18 mouse cellular contexts compared by ENCODE assay signal in genomic region chr5:27714356-27714755, GRCm38 (mm10).
DNase-seq lines count a peak whose midpoint lies in the region; ATAC-seq lines count a peak whose summit lies in the region.
"Had no signal": no experiment of that assay in that cellular context is flagged by ENCODE, and none has a peak within 500 bp of the region (broad histone marks: within the 10 kb centered on the region; RNA-seq: fewer than 3 reads in every experiment).

No protein-coding gene starts in this region.

- H3K9ac ChIP-seq in hindbrain, embryonic 13.5 days = no peak overlapping the region
- no peak overlapping the region for H3K9ac ChIP-seq in hindbrain, embryonic 16.5 days (ENCODE audit: low read depth, low read length)
- H3K9ac ChIP-seq in limb, embryonic 11.5 days (ENCODE audit: low read length) = no peak overlapping the region
- H3K9ac ChIP-seq: heart, embryonic 12.5 days; liver, embryonic 12.5 days had no signal

- 71% methylated on average over 9 of the region's 9 CpGs for WGBS in hindbrain, embryonic 13.5 days
- WGBS in hindbrain, embryonic 16.5 days = 63% methylated on average over 9 of the region's 9 CpGs
- 53% methylated on average over 9 of the region's 9 CpGs for WGBS in limb, embryonic 11.5 days

- peaks cover 49% of the 10 kb centered on the region for H3K36me3 ChIP-seq in hindbrain, embryonic 13.5 days
- H3K36me3 ChIP-seq in hindbrain, embryonic 16.5 days (ENCODE audit: control insufficient read depth, insufficient read depth, low read length) = peaks cover 11% of the 10 kb centered on the region
- H3K36me3 ChIP-seq in limb, embryonic 11.5 days (ENCODE audit: control insufficient read depth, insufficient read depth, low read length) = no peaks in the 10 kb centered on the region
- H3K36me3 ChIP-seq: forebrain, embryonic 10.5 days; heart, embryonic 12.5 days; liver, embryonic 12.5 days; midbrain, embryonic 10.5 days had no signal

- H3K4me1 ChIP-seq in hindbrain, embryonic 13.5 days (replicated peaks) = peaks cover 12% of the 10 kb centered on the region; the same call in 1 of the 2 replicates
- no peaks in the 10 kb centered on the region for H3K4me1 ChIP-seq in hindbrain, embryonic 16.5 days (ENCODE audit: control insufficient read depth, insufficient read depth, low read depth, low read length)
- H3K4me1 ChIP-seq in limb, embryonic 11.5 days (ENCODE audit: control insufficient read depth, insufficient read depth, low read length) = no peaks in the 10 kb centered on the region

- H3K27me3 ChIP-seq in hindbrain, embryonic 13.5 days = no peaks in the 10 kb centered on the region
- H3K27me3 ChIP-seq in hindbrain, embryonic 16.5 days (replicated peaks; ENCODE audit: control insufficient read depth, insufficient read depth, low read length) = no peaks in the 10 kb centered on the region
- H3K27me3 ChIP-seq in limb, embryonic 11.5 days (ENCODE audit: control insufficient read depth, insufficient read depth, low read length) = no peaks in the 10 kb centered on the region
- H3K27me3 ChIP-seq: heart, embryonic 12.5 days had no signal

- H3K4me3 ChIP-seq in hindbrain, embryonic 13.5 days = no peak overlapping the region
- H3K4me3 ChIP-seq in hindbrain, embryonic 16.5 days (ENCODE audit: low read length) = no peak overlapping the region
- no peak overlapping the region for H3K4me3 ChIP-seq in limb, embryonic 11.5 days (ENCODE audit: low read depth, low read length)
- H3K4me3 ChIP-seq: forebrain, embryonic 10.5 days; heart, embryonic 12.5 days; liver, embryonic 12.5 days; midbrain, embryonic 10.5 days had no signal

- peak; percentile 37 for DNase-seq in retina, embryonic 14.5 days (ENCODE audit: low spot score)
- DNase-seq in retina, postnatal 1 day = no peak
- DNase-seq in limb, embryonic 11.5 days (ENCODE audit: low spot score) = peak; percentile 24
- no peak for DNase-seq in right cerebral cortex, postnatal 14 days
- DNase-seq in urinary bladder, postnatal 14 days (ENCODE audit: low spot score) = no peak
- DNase-seq: adrenal gland, postnatal 36 days; B cell, adult 2 months; cerebellum, adult 8-10 months; heart, postnatal 14 days; kidney, adult 2 months; lung, adult 2 months; thymus, postnatal 36 days had no signal

- H3K9me3 ChIP-seq in hindbrain, embryonic 13.5 days = no peaks in the 10 kb centered on the region
- H3K9me3 ChIP-seq in hindbrain, embryonic 16.5 days (ENCODE audit: control insufficient read depth, low read length) = no peaks in the 10 kb centered on the region
- H3K9me3 ChIP-seq in limb, embryonic 11.5 days (ENCODE audit: control insufficient read depth, low read length) = no peaks in the 10 kb centered on the region
- H3K9me3 ChIP-seq: forebrain, embryonic 10.5 days; heart, embryonic 12.5 days; liver, embryonic 12.5 days; midbrain, embryonic 10.5 days had no signal

- no peak overlapping the region for H3K4me2 ChIP-seq in hindbrain, embryonic 13.5 days
- H3K4me2 ChIP-seq in hindbrain, embryonic 16.5 days (ENCODE audit: low read length) = no peak overlapping the region
- H3K4me2 ChIP-seq in limb, embryonic 11.5 days (ENCODE audit: low read depth, severe bottlenecking) = no peak overlapping the region
- H3K4me2 ChIP-seq: heart, embryonic 12.5 days; liver, embryonic 12.5 days had no signal

- no peak for ATAC-seq in hindbrain, embryonic 13.5 days (ENCODE audit: low FRiP score)
- ATAC-seq in hindbrain, embryonic 16.5 days = no peak
- ATAC-seq in limb, embryonic 11.5 days (ENCODE audit: insufficient number of reproducible peaks, low FRiP score, low TSS enrichment, low read depth) = no peak
- ATAC-seq: liver, embryonic 12.5 days had no signal

- H3K27ac ChIP-seq in hindbrain, embryonic 13.5 days = 0 out of 2 replicates have a peak overlapping the region, but pooled peaks have one; percentile 37
- no peak overlapping the region for H3K27ac ChIP-seq in hindbrain, embryonic 16.5 days (ENCODE audit: low read depth, low read length)
- H3K27ac ChIP-seq in limb, embryonic 11.5 days (replicated peaks; ENCODE audit: low read depth, low read length) = no peak overlapping the region
- H3K27ac ChIP-seq: forebrain, embryonic 10.5 days; liver, embryonic 12.5 days; midbrain, embryonic 10.5 days had no signal

Comparison
In these comparisons a context has a peak if more than half of its experiments do, and no peak if none do; other contexts are left out.
1. DNase-seq: peak in retina, embryonic 14.5 days (single experiment) and limb, embryonic 11.5 days (single experiment); none in retina, postnatal 1 day (single experiment), right cerebral cortex, postnatal 14 days (single experiment) and urinary bladder, postnatal 14 days (single experiment).